Mouse (Mus musculus): ENCODE data around the gene Bckdhb. TPM values are rescaled to one million over a fixed set of nuclear protein-coding genes. Genes with fewer than 3 reads are reported as not detected.

Gene Bckdhb
- polyA plus RNA-seq, 1 experiment, result 57.7 TPM

- no peak for TF ChIP-seq POLR2A (IDR thresholded peaks at IDR 0.05; ENCODE audit: low read depth, low read length)
- no peak for TF ChIP-seq CTCF (conservative IDR thresholded peaks at IDR 0.05; ENCODE audit: insufficient read depth, insufficient read length, low read depth, low read length)
- no peak for DNase-seq
- Histone ChIP-seq H3K4me3 (ENCODE audit: insufficient read depth, low read depth, low read length) (no peak overlapping the region), H3K27me3 (replicated peaks; ENCODE audit: control insufficient read depth, insufficient read depth, low read length) (no peaks in the 10 kb centered on the region), H3K27ac (ENCODE audit: insufficient read depth, low read depth, low read length) (no peak overlapping the region), H3K36me3 (ENCODE audit: control insufficient read depth, insufficient read depth, low read length) (no peaks in the 10 kb centered on the region), H3K4me1 (ENCODE audit: control insufficient read depth, insufficient read depth, low read length) (no peaks in the 10 kb centered on the region)
- 88% methylated on average over 6 of the region's 6 CpGs for WGBS
Observed at GRCm38 (mm10) chr9:84044136-84044535, 119.2 kb downstream of the Bckdhb start.

DNA sequence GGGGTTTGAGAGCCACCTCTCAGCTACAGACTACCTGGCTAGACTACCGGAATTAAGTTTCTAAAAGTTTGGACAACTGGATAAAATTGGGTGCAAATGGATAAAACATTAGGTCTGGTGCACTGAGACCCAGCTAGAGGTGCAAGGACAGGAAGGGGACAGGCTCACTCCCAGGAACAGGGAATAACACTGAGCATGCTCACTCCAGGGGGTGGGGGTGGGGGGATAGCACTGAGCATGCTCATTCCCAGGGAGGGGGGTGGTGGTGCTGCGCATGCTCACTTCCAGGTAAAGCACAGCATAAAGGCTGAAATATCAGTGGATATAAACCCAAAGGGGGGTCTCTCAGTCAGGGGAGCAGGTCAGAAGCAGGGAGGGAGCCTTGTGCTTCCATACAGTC lies 120.7 kb downstream of the Bckdhb start:
- no peak for DNase-seq
- H3K36me3 ChIP-seq (ENCODE audit: control insufficient read depth, insufficient read depth, low read length), result no peaks in the 10 kb centered on the region
- TF ChIP-seq CTCF (conservative IDR thresholded peaks at IDR 0.05; ENCODE audit: insufficient read depth, insufficient read length, low read depth, low read length) (no peak), POLR2A (IDR thresholded peaks at IDR 0.05; ENCODE audit: low read depth, low read length) (no peak)
- 93% methylated on average over 2 of the region's 2 CpGs for WGBS
- H3K27me3 ChIP-seq (replicated peaks; ENCODE audit: control insufficient read depth, insufficient read depth, low read length), result no peaks in the 10 kb centered on the region
- H3K4me3 ChIP-seq (ENCODE audit: insufficient read depth, low read depth, low read length), result no peak overlapping the region
- no peak overlapping the region for H3K27ac ChIP-seq (ENCODE audit: insufficient read depth, low read depth, low read length)
- H3K4me1 ChIP-seq (ENCODE audit: control insufficient read depth, insufficient read depth, low read length), result no peaks in the 10 kb centered on the region

GRCm38 (mm10) chr9:84046334-84046733 lies 121.4 kb downstream of the Bckdhb start:
- H3K27ac ChIP-seq (ENCODE audit: insufficient read depth, low read depth, low read length), result no peak overlapping the region
- no peaks in the 10 kb centered on the region for H3K27me3 ChIP-seq (replicated peaks; ENCODE audit: control insufficient read depth, insufficient read depth, low read length)
- no peaks in the 10 kb centered on the region for H3K4me1 ChIP-seq (ENCODE audit: control insufficient read depth, insufficient read depth, low read length)
- 91% methylated on average over 12 of the region's 12 CpGs for WGBS
- no peak for DNase-seq
- H3K4me3 ChIP-seq (ENCODE audit: insufficient read depth, low read depth, low read length), result no peak overlapping the region
- no peak for TF ChIP-seq CTCF (conservative IDR thresholded peaks at IDR 0.05; ENCODE audit: insufficient read depth, insufficient read length, low read depth, low read length)
- TF ChIP-seq POLR2A (IDR thresholded peaks at IDR 0.05; ENCODE audit: low read depth, low read length), result no peak
- H3K36me3 ChIP-seq (ENCODE audit: control insufficient read depth, insufficient read depth, low read length), result no peaks in the 10 kb centered on the region

DNA sequence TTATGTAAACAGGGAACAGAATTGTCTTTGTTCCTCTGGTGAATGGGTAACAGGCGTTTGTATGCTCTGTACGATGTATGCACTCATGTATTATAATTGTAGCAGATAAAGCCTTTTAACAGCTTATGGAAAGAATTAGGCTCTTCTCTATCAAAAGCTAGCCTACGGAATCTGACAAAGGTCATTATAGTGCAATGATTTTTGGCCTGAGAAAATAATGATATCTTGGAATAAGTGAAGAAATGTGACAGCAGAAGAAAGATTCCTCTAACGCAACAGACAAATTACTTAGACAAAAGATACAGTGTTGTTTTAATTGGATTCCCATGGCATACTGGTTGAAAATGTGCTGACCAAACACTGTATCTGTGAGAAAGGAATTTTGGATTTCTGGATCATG lies 122.0 kb downstream of the Bckdhb start:
- no peak for DNase-seq
- no peaks in the 10 kb centered on the region for H3K27me3 ChIP-seq (replicated peaks; ENCODE audit: control insufficient read depth, insufficient read depth, low read length)
- no peaks in the 10 kb centered on the region for H3K36me3 ChIP-seq (ENCODE audit: control insufficient read depth, insufficient read depth, low read length)
- H3K4me1 ChIP-seq (ENCODE audit: control insufficient read depth, insufficient read depth, low read length), result no peaks in the 10 kb centered on the region
- TF ChIP-seq CTCF (conservative IDR thresholded peaks at IDR 0.05; ENCODE audit: insufficient read depth, insufficient read length, low read depth, low read length) (no peak), POLR2A (IDR thresholded peaks at IDR 0.05; ENCODE audit: low read depth, low read length) (no peak)
- no peak overlapping the region for H3K27ac ChIP-seq (ENCODE audit: insufficient read depth, low read depth, low read length)
- no peak overlapping the region for H3K4me3 ChIP-seq (ENCODE audit: insufficient read depth, low read depth, low read length)
- WGBS, result 81% methylated on average over 4 of the region's 4 CpGs

- no peak overlapping the region for H3K4me3 ChIP-seq (ENCODE audit: insufficient read depth, low read depth, low read length)
- H3K27me3 ChIP-seq (replicated peaks; ENCODE audit: control insufficient read depth, insufficient read depth, low read length), result no peaks in the 10 kb centered on the region
- H3K36me3 ChIP-seq (ENCODE audit: control insufficient read depth, insufficient read depth, low read length), result no peaks in the 10 kb centered on the region
- WGBS, result 79% methylated on average over 3 of the region's 3 CpGs
- DNase-seq, result no peak
- no peak for TF ChIP-seq POLR2A (IDR thresholded peaks at IDR 0.05; ENCODE audit: low read depth, low read length)
- no peak for TF ChIP-seq CTCF (conservative IDR thresholded peaks at IDR 0.05; ENCODE audit: insufficient read depth, insufficient read length, low read depth, low read length)
- no peak overlapping the region for H3K27ac ChIP-seq (ENCODE audit: insufficient read depth, low read depth, low read length)
- no peaks in the 10 kb centered on the region for H3K4me1 ChIP-seq (ENCODE audit: control insufficient read depth, insufficient read depth, low read length)
Observed at GRCm38 (mm10) chr9:84047436-84047835, 122.5 kb downstream of the Bckdhb start.

DNA sequence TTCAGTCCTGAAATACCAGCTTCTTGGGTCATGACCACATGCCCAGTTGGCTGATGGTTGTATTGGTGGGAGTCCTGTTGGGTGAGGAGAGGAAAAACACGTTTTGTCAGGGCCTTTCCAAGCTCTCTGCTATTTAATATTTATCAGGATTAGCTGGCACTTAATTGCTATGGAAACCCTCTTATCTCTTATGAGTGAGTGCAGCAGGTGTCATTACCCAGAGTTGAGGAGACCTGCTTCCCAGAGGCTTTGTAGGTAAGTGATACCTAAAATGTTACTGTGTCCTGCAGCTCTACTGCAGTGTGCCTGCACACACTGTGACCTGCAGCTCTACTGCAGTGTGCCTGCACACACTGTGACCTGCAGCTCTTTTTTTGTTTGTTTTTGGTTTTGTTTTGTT lies 124.2 kb downstream of the Bckdhb start:
- Histone ChIP-seq H3K36me3 (ENCODE audit: control insufficient read depth, insufficient read depth, low read length) (no peaks in the 10 kb centered on the region), H3K27me3 (replicated peaks; ENCODE audit: control insufficient read depth, insufficient read depth, low read length) (no peaks in the 10 kb centered on the region), H3K4me3 (ENCODE audit: insufficient read depth, low read depth, low read length) (no peak overlapping the region), H3K4me1 (ENCODE audit: control insufficient read depth, insufficient read depth, low read length) (no peaks in the 10 kb centered on the region), H3K27ac (ENCODE audit: insufficient read depth, low read depth, low read length) (no peak overlapping the region)
- no peak for TF ChIP-seq CTCF (conservative IDR thresholded peaks at IDR 0.05; ENCODE audit: insufficient read depth, insufficient read length, low read depth, low read length)
- TF ChIP-seq POLR2A (IDR thresholded peaks at IDR 0.05; ENCODE audit: low read depth, low read length), result no peak
- WGBS, result 55% methylated on average over 1 of the region's 1 CpGs
- no peak for DNase-seq

- no peaks in the 10 kb centered on the region for H3K27me3 ChIP-seq (replicated peaks; ENCODE audit: control insufficient read depth, insufficient read depth, low read length)
- WGBS, result 70% methylated on average over 18 of the region's 18 CpGs
Observed at GRCm38 (mm10) chr9:84050867-84051635, 126.1 kb downstream of the Bckdhb start.

More at GRCm38 (mm10) chr9:84050867-84051635, 126.1 kb downstream of the Bckdhb start:
- Histone ChIP-seq H3K36me3 (ENCODE audit: control insufficient read depth, insufficient read depth, low read length) (no peaks in the 10 kb centered on the region), H3K27ac (ENCODE audit: insufficient read depth, low read depth, low read length) (no peak overlapping the region), H3K4me1 (ENCODE audit: control insufficient read depth, insufficient read depth, low read length) (no peaks in the 10 kb centered on the region), H3K4me3 (ENCODE audit: insufficient read depth, low read depth, low read length) (no peak overlapping the region)
- TF ChIP-seq CTCF (conservative IDR thresholded peaks at IDR 0.05; ENCODE audit: insufficient read depth, insufficient read length, low read depth, low read length), result no peak
- TF ChIP-seq POLR2A (IDR thresholded peaks at IDR 0.05; ENCODE audit: low read depth, low read length), result no peak
- DNase-seq, result no peak

All from kidney, adult 2 months (tissue).